ENCODE assay signal across 10 mouse cellular contexts in genomic region chr10:59981792-59982191, GRCm38 (mm10). TPM values are rescaled to one million over a fixed set of nuclear protein-coding genes. Genes with fewer than 3 reads are reported as not detected.
DNase-seq lines count a peak whose midpoint lies in the region; ATAC-seq and TF ChIP-seq lines count a peak whose summit lies in the region.
"Had no signal": no experiment of that assay in that cellular context is flagged by ENCODE, and none has a peak within 500 bp of the region (broad histone marks: within the 10 kb centered on the region; RNA-seq: fewer than 3 reads in every experiment).

No protein-coding gene starts in this region.

- ATAC-seq in hindbrain, embryonic 13.5 days (ENCODE audit: low FRiP score): no peak
- ATAC-seq in hindbrain, embryonic 11.5 days (ENCODE audit: low FRiP score): no peak
- ATAC-seq in heart, postnatal 0 days (ENCODE audit: insufficient read depth, low read depth): peak; percentile 74
- ATAC-seq in stomach, embryonic 16.5 days (ENCODE audit: insufficient read depth, low FRiP score): no peak

- 0 out of 2 replicates have a peak overlapping the region, but pooled peaks have one; percentile 15 for H3K27ac ChIP-seq in hindbrain, embryonic 13.5 days
- H3K27ac ChIP-seq in hindbrain, embryonic 11.5 days (ENCODE audit: low read depth, low read length): no peak overlapping the region
- H3K27ac ChIP-seq in heart, postnatal 0 days (ENCODE audit: low read depth): peak overlapping the region; percentile 84
- peak overlapping the region; percentile 48; the same call in 1 of the 2 replicates for H3K27ac ChIP-seq in stomach, embryonic 16.5 days (ENCODE audit: low read length)

- H3K9me3 ChIP-seq in hindbrain, embryonic 13.5 days: no peaks in the 10 kb centered on the region
- no peaks in the 10 kb centered on the region for H3K9me3 ChIP-seq in hindbrain, embryonic 11.5 days (ENCODE audit: control insufficient read depth, low read length)
- H3K9me3 ChIP-seq in heart, postnatal 0 days (replicated peaks; ENCODE audit: control insufficient read depth, low read length): no peaks in the 10 kb centered on the region
- H3K9me3 ChIP-seq in stomach, embryonic 16.5 days (replicated peaks; ENCODE audit: control insufficient read depth, low read length): no peaks in the 10 kb centered on the region

- H3K36me3 ChIP-seq in hindbrain, embryonic 13.5 days: peaks cover 27% of the 10 kb centered on the region
- no peaks in the 10 kb centered on the region for H3K36me3 ChIP-seq in hindbrain, embryonic 11.5 days (ENCODE audit: control insufficient read depth, insufficient read depth, low read length)
- H3K36me3 ChIP-seq in heart, postnatal 0 days (replicated peaks; ENCODE audit: control insufficient read depth, insufficient read depth, low read length): 0 out of 2 replicates have a peak, but pooled peaks cover 10% of the 10 kb centered on the region
- peaks cover 4% of the 10 kb centered on the region; the same call in 1 of the 2 replicates for H3K36me3 ChIP-seq in stomach, embryonic 16.5 days (ENCODE audit: control insufficient read depth, insufficient read depth, low read length)

- no peak overlapping the region for H3K4me2 ChIP-seq in hindbrain, embryonic 13.5 days
- H3K4me2 ChIP-seq in hindbrain, embryonic 11.5 days (replicated peaks; ENCODE audit: low read depth, low read length): no peak overlapping the region
- no peak overlapping the region for H3K4me2 ChIP-seq in heart, postnatal 0 days (ENCODE audit: low read depth, low read length)
- H3K4me2 ChIP-seq in stomach, embryonic 16.5 days (ENCODE audit: low read depth, low read length): no peak overlapping the region

- no peaks in the 10 kb centered on the region for H3K27me3 ChIP-seq in hindbrain, embryonic 13.5 days
- no peaks in the 10 kb centered on the region for H3K27me3 ChIP-seq in hindbrain, embryonic 11.5 days (ENCODE audit: control insufficient read depth, insufficient read depth, low read length)
- no peaks in the 10 kb centered on the region for H3K27me3 ChIP-seq in heart, postnatal 0 days (ENCODE audit: control insufficient read depth, insufficient read depth, low read length)
- H3K27me3 ChIP-seq in stomach, embryonic 16.5 days (ENCODE audit: control insufficient read depth, insufficient read depth, low read length): no peaks in the 10 kb centered on the region

- H3K9ac ChIP-seq in hindbrain, embryonic 13.5 days: no peak overlapping the region
- no peak overlapping the region for H3K9ac ChIP-seq in hindbrain, embryonic 11.5 days (ENCODE audit: low read depth, low read length)
- H3K9ac ChIP-seq in heart, postnatal 0 days (replicated peaks; ENCODE audit: low read depth, low read length): no peak overlapping the region; the same call in 1 of the 2 replicates
- H3K9ac ChIP-seq in stomach, embryonic 16.5 days (ENCODE audit: low read length): no peak overlapping the region

- TF ChIP-seq EP300 in heart, postnatal 0 days (IDR thresholded peaks at IDR 0.05; ENCODE audit: low read depth): 0 out of 2 replicates have a peak, but pooled peaks have one; percentile 40

- no peak for TF ChIP-seq CTCF in heart, postnatal 0 days (IDR thresholded peaks at IDR 0.05; ENCODE audit: low read depth)

- no peak for DNase-seq in hindbrain, embryonic 11.5 days (ENCODE audit: low spot score)
- peak; percentile 36 for DNase-seq in urinary bladder, postnatal 14 days (ENCODE audit: low spot score)
- DNase-seq in urinary bladder, postnatal 25 days (ENCODE audit: low spot score): no peak
- peak; percentile 80 for DNase-seq in heart, postnatal 0 days (ENCODE audit: low spot score)
- DNase-seq in layer of hippocampus, postnatal 25 days (ENCODE audit: extremely low spot score in 1 of 2, low spot score in 1 of 2): no peak
- DNase-seq in layer of hippocampus, adult 9-10 months (ENCODE audit: low spot score): no peak
- DNase-seq: right cerebral cortex, adult 18-20 months had no signal

- peaks cover 25% of the 10 kb centered on the region for H3K4me1 ChIP-seq in hindbrain, embryonic 13.5 days (replicated peaks)
- H3K4me1 ChIP-seq in hindbrain, embryonic 11.5 days (replicated peaks; ENCODE audit: control insufficient read depth, insufficient read depth, low read length): no peaks in the 10 kb centered on the region
- H3K4me1 ChIP-seq in heart, postnatal 0 days (ENCODE audit: control insufficient read depth, insufficient read depth): peaks cover 56% of the 10 kb centered on the region
- H3K4me1 ChIP-seq in stomach, embryonic 16.5 days (ENCODE audit: control insufficient read depth, insufficient read depth, low read length): peaks cover 20% of the 10 kb centered on the region

- WGBS in hindbrain, embryonic 13.5 days: 91% methylated on average over 9 of the region's 9 CpGs
- WGBS in hindbrain, embryonic 11.5 days: 91% methylated on average over 9 of the region's 9 CpGs
- 35% methylated on average over 9 of the region's 9 CpGs for WGBS in heart, postnatal 0 days
- WGBS in stomach, embryonic 16.5 days: 70% methylated on average over 9 of the region's 9 CpGs

- H3K4me3 ChIP-seq in hindbrain, embryonic 13.5 days: no peak overlapping the region
- no peak overlapping the region for H3K4me3 ChIP-seq in hindbrain, embryonic 11.5 days (ENCODE audit: low read depth, low read length)
- no peak overlapping the region for H3K4me3 ChIP-seq in heart, postnatal 0 days (ENCODE audit: low read depth, low read length)
- no peak overlapping the region for H3K4me3 ChIP-seq in stomach, embryonic 16.5 days (replicated peaks; ENCODE audit: low read length)
- H3K4me3 ChIP-seq: myocyte had no signal

RNA-seq across cellular contexts. Expression of gene Ascc1, which starts 20.8 kb away (rescaled TPM):
- polyA plus RNA-seq in hindbrain, embryonic 13.5 days (2015; fragmentation: Nextera tagmentation; extraction: Ambion mirVana): 47.1 and 47.5 TPM in 2 replicates
- polyA plus RNA-seq in hindbrain, embryonic 11.5 days (2014; fragmentation: Nextera tagmentation; extraction: Ambion mirVana): 41.1 and 42.9 TPM in 2 replicates
- total RNA-seq in heart, postnatal 0 days (2014; rRNA removed; ENCODE audit: low replicate concordance): 14.0 and 15.7 TPM in 2 replicates
- 34.6 and 35.8 TPM in 2 replicates for polyA plus RNA-seq in heart, postnatal 0 days (2015; fragmentation: Nextera tagmentation; extraction: Ambion mirVana)
- polyA plus RNA-seq in stomach, embryonic 16.5 days (2015; fragmentation: Nextera tagmentation; extraction: Ambion mirVana): 45.2 and 46.2 TPM in 2 replicates
- 10 to 100 TPM; 16.7 to 18.1 TPM for total RNA-seq in layer of hippocampus, postnatal 25 days (2021)

RNA-seq across cellular contexts. Expression of gene Anapc16, which starts 21.1 kb away (rescaled TPM):
- polyA plus RNA-seq in hindbrain, embryonic 13.5 days (2015; fragmentation: Nextera tagmentation; extraction: Ambion mirVana): 127 and 134 TPM in 2 replicates
- 97.1 and 115 TPM in 2 replicates for polyA plus RNA-seq in hindbrain, embryonic 11.5 days (2014; fragmentation: Nextera tagmentation; extraction: Ambion mirVana)
- 29.7 and 85.4 TPM in 2 replicates for total RNA-seq in heart, postnatal 0 days (2014; rRNA removed; ENCODE audit: low replicate concordance)
- polyA plus RNA-seq in heart, postnatal 0 days (2015; fragmentation: Nextera tagmentation; extraction: Ambion mirVana): 104 and 108 TPM in 2 replicates
- 75.6 and 90.7 TPM in 2 replicates for polyA plus RNA-seq in stomach, embryonic 16.5 days (2015; fragmentation: Nextera tagmentation; extraction: Ambion mirVana)
- total RNA-seq in layer of hippocampus, postnatal 25 days (2021): 10 to 100 TPM; 59.3 to 77.3 TPM

RNA-seq across cellular contexts. Expression of gene Ddit4, which starts 30.2 kb away (rescaled TPM):
- polyA plus RNA-seq in hindbrain, embryonic 13.5 days (2015; fragmentation: Nextera tagmentation; extraction: Ambion mirVana): 64.8 and 69.6 TPM in 2 replicates
- 4.6 and 5.5 TPM in 2 replicates for polyA plus RNA-seq in hindbrain, embryonic 11.5 days (2014; fragmentation: Nextera tagmentation; extraction: Ambion mirVana)
- total RNA-seq in heart, postnatal 0 days (2014; rRNA removed; ENCODE audit: low replicate concordance): 30.3 and 35.6 TPM in 2 replicates
- 17.0 and 17.4 TPM in 2 replicates for polyA plus RNA-seq in heart, postnatal 0 days (2015; fragmentation: Nextera tagmentation; extraction: Ambion mirVana)
- 30.4 and 34.8 TPM in 2 replicates for polyA plus RNA-seq in stomach, embryonic 16.5 days (2015; fragmentation: Nextera tagmentation; extraction: Ambion mirVana)
- 10 to 100 TPM; 77.1 to 100.0 TPM for total RNA-seq in layer of hippocampus, postnatal 25 days (2021)

Comparison
In these comparisons a context has a peak if more than half of its experiments do, and no peak if none do; other contexts are left out.
1. DNase-seq: peak in urinary bladder, postnatal 14 days (single experiment) and heart, postnatal 0 days (single experiment); none in hindbrain, embryonic 11.5 days (single experiment), urinary bladder, postnatal 25 days (single experiment), layer of hippocampus, postnatal 25 days (0 of 2) and layer of hippocampus, adult 9-10 months (single experiment).